26 mouse cellular contexts compared by ENCODE assay signal in genomic region chr8:106520578-106520977, GRCm38 (mm10). TPM values are rescaled to one million over a fixed set of nuclear protein-coding genes. Genes with fewer than 3 reads are reported as not detected.
DNase-seq lines count a peak whose midpoint lies in the region; ATAC-seq and TF ChIP-seq lines count a peak whose summit lies in the region.
"Had no signal": no experiment of that assay in that cellular context is flagged by ENCODE, and none has a peak within 500 bp of the region (broad histone marks: within the 10 kb centered on the region; RNA-seq: fewer than 3 reads in every experiment).

No protein-coding gene starts in this region.

- DNase-seq in heart, postnatal 25 days (ENCODE audit: low spot score): no peak
- DNase-seq in embryonic facial prominence, embryonic 14.5 days (ENCODE audit: low spot score): no peak
- DNase-seq in embryo, embryonic 10 days (ENCODE audit: low spot score): no peak
- DNase-seq in adrenal gland, adult 18-20 months (ENCODE audit: low spot score in 2 of 2): no peak
- DNase-seq: adrenal gland, adult 8-10 months; cerebellum, adult 9-10 months; gastrocnemius, postnatal 25 days; kidney, adult 11 months; kidney, postnatal 10 days; lung, adult 2 months; lung, postnatal 4 days; right cerebral cortex, postnatal 25 days had no signal

- H3K36me3 ChIP-seq in heart, embryonic 16.5 days (ENCODE audit: control insufficient read depth, insufficient read depth): no peaks in the 10 kb centered on the region; the same call in 1 of the 2 replicates
- 0 out of 2 replicates have a peak, but pooled peaks cover 3% of the 10 kb centered on the region for H3K36me3 ChIP-seq in embryonic facial prominence, embryonic 14.5 days (ENCODE audit: control insufficient read depth, insufficient read depth, low read length)
- no peaks in the 10 kb centered on the region; the same call in 1 of the 2 replicates for H3K36me3 ChIP-seq in stomach, embryonic 14.5 days (ENCODE audit: control insufficient read depth, insufficient read depth, low read length)
- H3K36me3 ChIP-seq: forebrain, embryonic 12.5 days; hindbrain, embryonic 13.5 days; liver, embryonic 12.5 days; midbrain, embryonic 10.5 days had no signal

- intact Hi-C loops in heart, postnatal 25 days (cut with DNase I): no loop called here

- peaks cover 51% of the 10 kb centered on the region for H3K4me1 ChIP-seq in heart, embryonic 16.5 days (ENCODE audit: control insufficient read depth, insufficient read depth, low read length)
- peaks cover 18% of the 10 kb centered on the region; the same call in 1 of the 2 replicates for H3K4me1 ChIP-seq in embryonic facial prominence, embryonic 14.5 days (ENCODE audit: control insufficient read depth, insufficient read depth, low read length)
- H3K4me1 ChIP-seq in embryonic fibroblast, embryonic 13.5 days (ENCODE audit: control insufficient read depth, insufficient read depth, low read length): peaks cover 14% of the 10 kb centered on the region
- peaks cover 36% of the 10 kb centered on the region for H3K4me1 ChIP-seq in stomach, embryonic 14.5 days (ENCODE audit: control insufficient read depth, insufficient read depth, low read length)
- H3K4me1 ChIP-seq: forebrain, embryonic 12.5 days; hindbrain, embryonic 13.5 days; liver, embryonic 12.5 days; midbrain, embryonic 10.5 days had no signal

- ATAC-seq in heart, embryonic 16.5 days (replicated peaks; ENCODE audit: extremely low read depth, insufficient read depth, low FRiP score): no peak
- peak; percentile 55; the same call in 1 of the 2 replicates for ATAC-seq in embryonic facial prominence, embryonic 14.5 days (ENCODE audit: low read depth)
- peak; percentile 53; the same call in 1 of the 2 replicates for ATAC-seq in stomach, embryonic 14.5 days (ENCODE audit: insufficient number of reproducible peaks, insufficient read depth, low FRiP score, low read depth)
- ATAC-seq: liver, embryonic 12.5 days had no signal

- no peak overlapping the region for H3K4me2 ChIP-seq in heart, embryonic 16.5 days (ENCODE audit: low read depth, low read length)
- H3K4me2 ChIP-seq in embryonic facial prominence, embryonic 14.5 days (ENCODE audit: low read depth, low read length): no peak overlapping the region
- H3K4me2 ChIP-seq in stomach, embryonic 14.5 days (replicated peaks; ENCODE audit: low read depth, low read length): no peak overlapping the region
- H3K4me2 ChIP-seq: forebrain, embryonic 12.5 days; hindbrain, embryonic 13.5 days; liver, embryonic 12.5 days had no signal

- H3K27ac ChIP-seq in heart, embryonic 16.5 days (ENCODE audit: low read length): peak overlapping the region; percentile 37
- peak overlapping the region; percentile 53; the same call in 1 of the 2 replicates for H3K27ac ChIP-seq in embryonic facial prominence, embryonic 14.5 days (replicated peaks; ENCODE audit: low read depth, low read length)
- peak overlapping the region; percentile 93 for H3K27ac ChIP-seq in embryonic fibroblast, embryonic 13.5 days (ENCODE audit: insufficient read depth, low read length)
- H3K27ac ChIP-seq in stomach, embryonic 14.5 days (ENCODE audit: low read length): peak overlapping the region; percentile 81; the same call in 1 of the 2 replicates
- H3K27ac ChIP-seq: forebrain, embryonic 12.5 days; hindbrain, embryonic 13.5 days; midbrain, embryonic 10.5 days had no signal

- no peak overlapping the region for H3K4me3 ChIP-seq in heart, embryonic 16.5 days (ENCODE audit: low read length)
- no peak overlapping the region for H3K4me3 ChIP-seq in embryonic facial prominence, embryonic 14.5 days (ENCODE audit: low read depth, low read length)
- no peak overlapping the region for H3K4me3 ChIP-seq in embryonic fibroblast, embryonic 13.5 days (ENCODE audit: insufficient read depth, low read length)
- H3K4me3 ChIP-seq in stomach, embryonic 14.5 days (ENCODE audit: low read depth, low read length): no peak overlapping the region
- H3K4me3 ChIP-seq: forebrain, embryonic 12.5 days; hindbrain, embryonic 13.5 days; liver, embryonic 12.5 days; midbrain, embryonic 10.5 days had no signal

- no peaks in the 10 kb centered on the region for H3K27me3 ChIP-seq in heart, embryonic 16.5 days (ENCODE audit: control insufficient read depth, insufficient read depth, low read length)
- no peaks in the 10 kb centered on the region for H3K27me3 ChIP-seq in embryonic facial prominence, embryonic 14.5 days (replicated peaks; ENCODE audit: control insufficient read depth, insufficient read depth, low read length)
- no peaks in the 10 kb centered on the region for H3K27me3 ChIP-seq in stomach, embryonic 14.5 days (ENCODE audit: control insufficient read depth, insufficient read depth, low read length)
- H3K27me3 ChIP-seq: forebrain, embryonic 12.5 days; hindbrain, embryonic 13.5 days; liver, embryonic 12.5 days had no signal

- no peak for TF ChIP-seq CTCF in embryonic fibroblast, embryonic 13.5 days (IDR thresholded peaks at IDR 0.05; ENCODE audit: borderline replicate concordance, insufficient read depth, low read length)

- H3K9ac ChIP-seq in heart, embryonic 16.5 days (ENCODE audit: low read length): no peak overlapping the region
- H3K9ac ChIP-seq in embryonic facial prominence, embryonic 14.5 days (ENCODE audit: low read depth, low read length): no peak overlapping the region
- H3K9ac ChIP-seq in stomach, embryonic 14.5 days (replicated peaks; ENCODE audit: low read depth, low read length): no peak overlapping the region
- H3K9ac ChIP-seq: forebrain, embryonic 12.5 days; hindbrain, embryonic 13.5 days; liver, embryonic 12.5 days had no signal

- WGBS in heart, embryonic 16.5 days: 56% methylated on average over 7 of the region's 7 CpGs
- 69% methylated on average over 7 of the region's 7 CpGs for WGBS in embryonic facial prominence, embryonic 14.5 days
- WGBS in stomach, embryonic 14.5 days: 61% methylated on average over 7 of the region's 7 CpGs

- no peaks in the 10 kb centered on the region for H3K9me3 ChIP-seq in heart, embryonic 16.5 days (replicated peaks; ENCODE audit: control insufficient read depth, low read length)
- no peaks in the 10 kb centered on the region for H3K9me3 ChIP-seq in embryonic facial prominence, embryonic 14.5 days (ENCODE audit: control insufficient read depth, low read length)
- H3K9me3 ChIP-seq in stomach, embryonic 14.5 days (ENCODE audit: control insufficient read depth, low read depth, low read length): no peaks in the 10 kb centered on the region
- H3K9me3 ChIP-seq: forebrain, embryonic 12.5 days; hindbrain, embryonic 13.5 days; liver, embryonic 12.5 days; midbrain, embryonic 10.5 days had no signal

- no peak for TF ChIP-seq POLR2A in embryonic fibroblast, embryonic 13.5 days (IDR thresholded peaks at IDR 0.05; ENCODE audit: low read depth, low read length)

RNA-seq across cellular contexts. Expression of gene Cdh3, which starts 9.9 kb away (rescaled TPM):
- 15.0 and 17.3 TPM in 2 replicates for polyA plus RNA-seq in heart, embryonic 16.5 days (2015; fragmentation: Nextera tagmentation; extraction: Ambion mirVana)
- 1 to 10 TPM; 1.3 to 1.6 TPM for total RNA-seq in heart, postnatal 25 days (2021)
- polyA plus RNA-seq in embryonic facial prominence, embryonic 14.5 days (2014; fragmentation: Nextera tagmentation; extraction: Ambion mirVana): 9.8 and 15.5 TPM in 2 replicates
- polyA plus RNA-seq in embryonic fibroblast, embryonic 13.5 days (2011; ENCODE audit: insufficient read length, low read depth, missing spikeins): 49.9 and 70.2 TPM in 2 replicates
- 18.1 and 18.4 TPM in 2 replicates for polyA plus RNA-seq in stomach, embryonic 14.5 days (2014; fragmentation: Nextera tagmentation; extraction: Ambion mirVana)
- under 1 TPM; 0.36 to 0.83 TPM for total RNA-seq in adrenal gland, adult 18-20 months (2021)
- total RNA-seq: common myeloid progenitor, adult 5-6 weeks had no signal

RNA-seq across cellular contexts. Expression of gene 6030452D12Rik, which starts 20.3 kb away (rescaled TPM):
- polyA plus RNA-seq in heart, embryonic 16.5 days (2015; fragmentation: Nextera tagmentation; extraction: Ambion mirVana): not detected in 2 replicates
- total RNA-seq in heart, postnatal 25 days (2021): not detected
- not detected in 2 replicates for polyA plus RNA-seq in embryonic facial prominence, embryonic 14.5 days (2014; fragmentation: Nextera tagmentation; extraction: Ambion mirVana)
- not detected in 2 replicates for polyA plus RNA-seq in embryonic fibroblast, embryonic 13.5 days (2011; ENCODE audit: insufficient read length, low read depth, missing spikeins)
- not detected in 2 replicates for polyA plus RNA-seq in stomach, embryonic 14.5 days (2014; fragmentation: Nextera tagmentation; extraction: Ambion mirVana)
- not detected for total RNA-seq in adrenal gland, adult 18-20 months (2021)
- total RNA-seq: adrenal gland, adult 8-10 months; common myeloid progenitor, adult 5-6 weeks; gastrocnemius, postnatal 25 days; layer of hippocampus, adult 18-20 months; layer of hippocampus, postnatal 25 days; left cerebral cortex, postnatal 14 days; midbrain, postnatal 0 days had no signal
- polyA plus RNA-seq: forebrain, embryonic 12.5 days; heart, postnatal 0 days; hindbrain, embryonic 13.5 days; liver, embryonic 12.5 days; lung, adult 2 months; midbrain, embryonic 10.5 days; midbrain, postnatal 0 days; spleen, adult 2 months had no signal

RNA-seq across cellular contexts. Expression of gene Gm10073, which starts 52.7 kb away (rescaled TPM):
- 6.8 and 24.5 TPM in 2 replicates for polyA plus RNA-seq in heart, embryonic 16.5 days (2015; fragmentation: Nextera tagmentation; extraction: Ambion mirVana)
- 100 to 1,000 TPM; 108 to 113 TPM for total RNA-seq in heart, postnatal 25 days (2021)
- 11.4 and 13.7 TPM in 2 replicates for polyA plus RNA-seq in embryonic facial prominence, embryonic 14.5 days (2014; fragmentation: Nextera tagmentation; extraction: Ambion mirVana)
- polyA plus RNA-seq in embryonic fibroblast, embryonic 13.5 days (2011; ENCODE audit: insufficient read length, low read depth, missing spikeins): 21.2 and 22.4 TPM in 2 replicates
- 10.0 and 14.0 TPM in 2 replicates for polyA plus RNA-seq in stomach, embryonic 14.5 days (2014; fragmentation: Nextera tagmentation; extraction: Ambion mirVana)
- 100 to 1,000 TPM; 116 to 132 TPM for total RNA-seq in adrenal gland, adult 18-20 months (2021)

Comparison
In these comparisons a context has a peak if more than half of its experiments do, and no peak if none do; other contexts are left out.
1. H3K27ac ChIP-seq: peak in every context shown above with its lines; median percentile 93 in embryonic fibroblast, embryonic 13.5 days; 81 in stomach, embryonic 14.5 days; 53 in embryonic facial prominence, embryonic 14.5 days; 37 in heart, embryonic 16.5 days.